Mouse (Mus musculus) hindbrain, embryonic 12.5 days (tissue): ENCODE measurements at regions not wholly inside any gene's neighbourhood (a gene's known extent, or its start where the extent isn't known, plus 50 kb on each side); places are given as distances from the start of the nearest gene placed in this dataset.
A peak's percentile ranks its signal among the peaks of the same experiment; 100 is the strongest.

Source experiments
- ATAC-seq: fragments of 200-750 bp; cut with Nextera tagmentation; 2 replicates; pipeline ENCODE4 v1.8.0; 2017; ENCODE audit warnings: moderate TSS enrichment; ENCODE audit not compliant: low FRiP score
- H3K27ac ChIP-seq: fragments of 300-500 bp; sonication (generic); 2 replicates; pipeline ENCODE4 v1.5.1; 2016; ENCODE audit warnings: mild to moderate bottlenecking
- H3K27me3 ChIP-seq: fragments of 300-500 bp; sonication (generic); 2 replicates; pipeline ENCODE4 v1.6.1; 2016; ENCODE audit warnings: mild to moderate bottlenecking
- H3K36me3 ChIP-seq: fragments of 300-500 bp; sonication (generic); 2 replicates; pipeline ENCODE4 v1.6.1; 2016; ENCODE audit warnings: mild to moderate bottlenecking
- H3K4me1 ChIP-seq: fragments of 300-500 bp; sonication (generic); 2 replicates; pipeline ENCODE4 v1.6.1; 2016
- H3K4me2 ChIP-seq: fragments of 300-500 bp; sonication (generic); replicated peaks from 2 replicates; pipeline ENCODE4 v1.6.1; 2016; ENCODE audit warnings: mild to moderate bottlenecking
- H3K4me3 ChIP-seq: fragments of 300-500 bp; sonication (generic); 2 replicates; pipeline ENCODE4 v1.5.1; 2016; ENCODE audit warnings: mild to moderate bottlenecking
- H3K9ac ChIP-seq: fragments of 300-500 bp; sonication (generic); 2 replicates; pipeline ENCODE4 v1.6.1; 2016; ENCODE audit warnings: mild to moderate bottlenecking, moderate library complexity
- H3K9me3 ChIP-seq: fragments of 300-500 bp; sonication (generic); replicated peaks from 2 replicates; pipeline ENCODE4 v1.6.1; 2016; ENCODE audit warnings: mild to moderate bottlenecking
- WGBS: fragments of 180-500 bp; shearing (Covaris S2); methylation state at CpG from one replicate; pipeline ENCODE4 v1.1.7; 2016; 5-methylcytosine and 5-hydroxymethylcytosine counted together

GRCm38 (mm10) chr13:14898495-14898894 is 268.5 kb downstream of the AW209491 start:
- Histone ChIP-seq H3K36me3 (no peaks in the 10 kb centered on the region), H3K4me3 (no peak overlapping the region), H3K27ac (no peak overlapping the region), H3K4me2 (no peak overlapping the region), H3K4me1 (no peaks in the 10 kb centered on the region), H3K27me3 (no peaks in the 10 kb centered on the region), H3K9me3 (no peaks in the 10 kb centered on the region), H3K9ac (no peak overlapping the region)
- no peak for ATAC-seq
- 78% methylated on average over 1 of the region's 1 CpGs for WGBS

GRCm38 (mm10) chr13:14930137-14930785 is 300.3 kb downstream of the AW209491 start:
- Histone ChIP-seq H3K4me2 (no peak overlapping the region), H3K4me1 (no peaks in the 10 kb centered on the region), H3K27ac (no peak overlapping the region), H3K4me3 (no peak overlapping the region), H3K36me3 (no peaks in the 10 kb centered on the region), H3K9me3 (no peaks in the 10 kb centered on the region), H3K9ac (no peak overlapping the region), H3K27me3 (no peaks in the 10 kb centered on the region)
- ATAC-seq: no peak
- WGBS: 93% methylated on average over 3 of the region's 3 CpGs

GRCm38 (mm10) chr13:14966187-14966726 is 336.3 kb downstream of the AW209491 start:
- no peak overlapping the region for H3K4me3 ChIP-seq
- H3K27me3 ChIP-seq: no peaks in the 10 kb centered on the region
- H3K9me3 ChIP-seq: no peaks in the 10 kb centered on the region
- H3K27ac ChIP-seq: no peak overlapping the region
- no peak overlapping the region for H3K4me2 ChIP-seq
- H3K9ac ChIP-seq: no peak overlapping the region
- no peaks in the 10 kb centered on the region for H3K36me3 ChIP-seq
- ATAC-seq: no peak
- 72% methylated on average over 1 of the region's 1 CpGs for WGBS
- H3K4me1 ChIP-seq: no peaks in the 10 kb centered on the region

DNA sequence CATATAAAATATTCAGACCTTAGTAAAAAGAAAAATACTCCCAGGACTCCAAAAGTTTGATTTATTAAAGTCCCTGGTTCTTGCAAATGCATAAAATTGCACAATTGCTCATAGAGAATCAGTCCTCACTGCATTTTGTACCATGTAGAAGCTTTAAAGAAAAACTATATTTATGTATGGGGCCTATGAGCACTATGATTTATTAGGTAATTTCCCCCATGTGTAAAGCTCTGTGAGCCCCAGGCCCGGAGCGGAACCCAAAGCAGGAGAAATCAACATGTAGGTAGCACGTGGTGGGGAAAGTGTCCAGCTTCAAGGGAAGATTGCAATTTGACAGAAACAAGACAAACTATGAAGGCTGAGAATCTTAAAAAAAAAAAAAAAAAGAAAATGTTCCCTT is 372.7 kb downstream of the AW209491 start:
- no peak overlapping the region for H3K9ac ChIP-seq
- no peaks in the 10 kb centered on the region for H3K36me3 ChIP-seq
- no peaks in the 10 kb centered on the region for H3K27me3 ChIP-seq
- H3K4me3 ChIP-seq: no peak overlapping the region
- 81% methylated on average over 3 of the region's 3 CpGs for WGBS
- ATAC-seq: no peak
- no peaks in the 10 kb centered on the region for H3K9me3 ChIP-seq
- no peaks in the 10 kb centered on the region for H3K4me1 ChIP-seq
- H3K27ac ChIP-seq: no peak overlapping the region
- H3K4me2 ChIP-seq: no peak overlapping the region

- Histone ChIP-seq H3K27me3 (no peaks in the 10 kb centered on the region), H3K4me1 (peaks cover 5% of the 10 kb centered on the region), H3K4me2 (no peak overlapping the region), H3K4me3 (no peak overlapping the region), H3K27ac (no peak overlapping the region), H3K36me3 (no peaks in the 10 kb centered on the region), H3K9ac (no peak overlapping the region), H3K9me3 (no peaks in the 10 kb centered on the region)
- ATAC-seq: peak; percentile 67; the same call in 1 of the 2 replicates
These were observed 381.7 kb downstream of the AW209491 start for GRCm38 (mm10) chr13:15011638-15012037.

DNA sequence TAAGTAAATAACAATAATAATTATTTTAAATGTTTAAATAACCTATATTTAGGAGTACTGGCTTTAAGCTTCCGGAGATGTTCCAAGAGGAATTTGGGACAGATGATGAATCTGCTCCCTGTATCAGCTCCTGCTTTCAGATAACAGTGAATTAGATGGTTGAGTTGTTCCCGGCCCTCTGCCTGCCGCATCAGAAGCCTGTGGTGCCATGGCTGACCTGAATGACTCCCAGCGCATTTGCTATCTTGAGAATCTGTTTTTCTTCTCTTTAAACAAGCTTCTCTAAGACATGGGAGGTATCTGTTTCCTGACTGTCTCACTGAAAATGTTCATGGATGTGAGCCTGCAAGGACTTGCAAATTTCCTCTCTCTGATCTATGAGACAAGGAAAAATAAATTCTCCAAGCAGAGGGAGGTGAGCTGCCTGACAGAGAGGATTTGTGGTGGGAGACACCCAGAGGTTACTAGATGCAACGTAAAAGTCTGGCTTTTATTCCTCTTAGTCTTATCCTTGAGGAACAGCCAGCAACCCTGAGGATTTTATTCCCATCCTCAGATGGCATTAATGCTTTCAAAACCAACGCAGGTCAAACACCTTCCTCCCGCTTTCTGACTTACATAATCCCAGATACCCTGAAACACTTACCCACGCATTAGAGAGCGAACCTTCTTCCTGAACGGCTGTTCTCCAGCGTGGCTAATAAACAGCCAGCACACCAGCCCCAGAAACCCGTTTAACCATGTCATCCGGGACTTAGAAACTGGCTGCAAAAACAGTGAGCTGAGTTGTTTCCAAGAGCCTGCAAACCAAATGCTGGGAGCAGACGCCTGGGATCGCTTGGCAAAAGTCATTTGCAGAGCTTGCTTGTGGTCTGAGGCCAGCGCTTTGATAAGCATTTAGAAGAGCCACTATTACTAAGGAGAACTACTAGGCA is 389.1 kb downstream of the AW209491 start:
- 67% methylated on average over 16 of the region's 16 CpGs for WGBS
- H3K36me3 ChIP-seq: no peaks in the 10 kb centered on the region
- H3K9me3 ChIP-seq: no peaks in the 10 kb centered on the region
- no peak overlapping the region for H3K9ac ChIP-seq
- H3K27me3 ChIP-seq: no peaks in the 10 kb centered on the region
- H3K27ac ChIP-seq: no peak overlapping the region
- no peak overlapping the region for H3K4me2 ChIP-seq
- H3K4me1 ChIP-seq: no peaks in the 10 kb centered on the region
- no peak for ATAC-seq
- H3K4me3 ChIP-seq: no peak overlapping the region

DNA sequence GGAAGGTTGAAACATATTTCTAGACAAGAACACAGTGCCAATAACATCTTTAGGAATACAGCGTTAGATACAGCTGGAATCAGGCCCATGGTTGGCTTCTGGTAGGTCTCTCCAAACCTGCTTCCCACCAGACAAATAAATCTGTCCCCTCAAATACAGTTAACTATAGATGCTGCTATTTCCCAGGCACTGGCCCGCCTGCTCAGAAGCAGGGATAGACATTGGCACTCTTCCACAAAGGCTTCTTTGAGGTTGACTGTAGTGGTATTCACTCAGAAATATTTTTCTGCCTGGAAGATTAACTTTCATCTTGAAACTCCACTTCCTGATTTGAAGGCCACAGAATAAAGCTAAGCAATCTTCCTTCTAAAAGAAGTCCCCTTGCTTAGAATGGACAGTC is 396.6 kb downstream of the AW209491 start:
- Histone ChIP-seq H3K4me1 (no peaks in the 10 kb centered on the region), H3K4me2 (no peak overlapping the region), H3K36me3 (no peaks in the 10 kb centered on the region), H3K27ac (no peak overlapping the region), H3K4me3 (no peak overlapping the region), H3K27me3 (no peaks in the 10 kb centered on the region), H3K9ac (no peak overlapping the region), H3K9me3 (no peaks in the 10 kb centered on the region)
- ATAC-seq: no peak
- 92% methylated on average over 2 of the region's 2 CpGs for WGBS

GRCm38 (mm10) chr13:15052667-15053375 is 410.2 kb upstream of the Gli3 start:
- H3K4me2 ChIP-seq: no peak overlapping the region
- no peaks in the 10 kb centered on the region for H3K27me3 ChIP-seq
- 62% methylated on average over 4 of the region's 4 CpGs for WGBS
- H3K27ac ChIP-seq: no peak overlapping the region
- no peaks in the 10 kb centered on the region for H3K9me3 ChIP-seq
- H3K9ac ChIP-seq: no peak overlapping the region
- H3K36me3 ChIP-seq: no peaks in the 10 kb centered on the region
- H3K4me3 ChIP-seq: no peak overlapping the region
- no peaks in the 10 kb centered on the region for H3K4me1 ChIP-seq
- ATAC-seq: no peak

DNA sequence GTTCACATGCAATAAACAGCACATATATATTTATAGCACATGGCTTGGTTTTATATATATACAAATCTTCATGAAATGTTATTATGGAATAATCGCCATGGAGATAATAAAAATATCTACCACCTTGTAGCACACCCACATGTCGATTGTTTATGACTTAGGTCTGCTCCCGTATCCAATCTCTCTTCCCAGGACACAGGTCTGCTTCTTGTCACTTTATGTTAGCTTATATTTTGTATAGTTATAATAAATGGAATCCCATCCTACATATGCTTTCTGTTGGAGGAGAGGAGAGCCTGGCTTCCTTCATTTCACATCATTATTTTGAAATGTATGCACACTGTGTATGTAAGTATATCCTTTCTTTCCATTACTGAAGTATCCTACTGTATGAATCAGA is 408.3 kb upstream of the Gli3 start:
- no peaks in the 10 kb centered on the region for H3K4me1 ChIP-seq
- no peak overlapping the region for H3K9ac ChIP-seq
- 93% methylated on average over 3 of the region's 3 CpGs for WGBS
- no peak overlapping the region for H3K4me3 ChIP-seq
- no peaks in the 10 kb centered on the region for H3K9me3 ChIP-seq
- H3K4me2 ChIP-seq: no peak overlapping the region
- no peaks in the 10 kb centered on the region for H3K27me3 ChIP-seq
- H3K36me3 ChIP-seq: no peaks in the 10 kb centered on the region
- no peak for ATAC-seq
- no peak overlapping the region for H3K27ac ChIP-seq

DNA sequence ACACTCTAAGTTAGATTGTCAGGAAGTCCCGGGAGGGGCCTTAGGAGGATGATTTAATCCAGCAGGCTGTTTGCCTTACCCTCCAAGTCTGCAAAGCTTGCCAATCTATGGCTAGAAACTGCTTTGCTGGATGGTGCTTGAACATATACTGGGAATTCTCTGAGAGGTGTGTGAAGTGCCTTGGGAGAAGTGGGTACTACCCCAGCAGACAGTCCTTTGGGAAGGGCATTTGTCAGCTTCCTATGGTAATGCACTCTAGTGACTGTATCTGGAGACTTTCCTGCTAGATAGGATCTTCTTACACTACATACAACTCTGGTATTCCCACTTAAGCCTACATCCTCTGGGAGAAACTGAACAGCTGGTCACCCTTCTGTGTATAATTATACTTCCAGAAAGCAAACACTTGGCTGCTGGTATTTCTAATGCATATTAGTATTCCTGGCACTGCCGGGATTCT is 384.4 kb upstream of the Gli3 start:
- no peak overlapping the region for H3K9ac ChIP-seq
- ATAC-seq: no peak; the same call in 1 of the 2 replicates
- H3K9me3 ChIP-seq: no peaks in the 10 kb centered on the region
- no peaks in the 10 kb centered on the region for H3K36me3 ChIP-seq
- H3K4me2 ChIP-seq: no peak overlapping the region
- no peak overlapping the region for H3K27ac ChIP-seq
- no peaks in the 10 kb centered on the region for H3K27me3 ChIP-seq
- H3K4me3 ChIP-seq: no peak overlapping the region
- H3K4me1 ChIP-seq: no peaks in the 10 kb centered on the region
- WGBS: 71% methylated on average over 2 of the region's 2 CpGs

DNA sequence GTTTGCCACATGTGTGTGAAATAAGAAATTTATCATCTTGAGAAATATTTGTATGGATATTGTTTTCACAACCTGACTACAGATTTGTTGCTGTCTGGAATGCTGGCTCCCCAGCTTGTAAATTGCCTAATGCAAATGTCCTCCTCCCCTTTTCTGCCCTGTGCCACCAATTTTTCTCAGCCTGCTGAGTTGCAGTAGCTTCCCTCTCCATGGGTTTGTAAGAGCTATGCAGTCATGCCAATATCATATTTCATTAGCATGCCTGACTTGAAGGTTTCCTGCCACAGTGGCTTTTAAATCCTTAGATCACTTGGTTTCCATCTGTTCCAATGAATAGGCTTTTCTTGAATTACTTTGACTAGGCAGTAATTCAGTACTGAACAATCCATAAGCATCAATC is 383.9 kb upstream of the Gli3 start:
- ATAC-seq: no peak
- Histone ChIP-seq H3K36me3 (no peaks in the 10 kb centered on the region), H3K4me1 (no peaks in the 10 kb centered on the region), H3K27me3 (no peaks in the 10 kb centered on the region), H3K4me2 (no peak overlapping the region), H3K9me3 (no peaks in the 10 kb centered on the region), H3K9ac (no peak overlapping the region), H3K27ac (no peak overlapping the region), H3K4me3 (no peak overlapping the region)

DNA sequence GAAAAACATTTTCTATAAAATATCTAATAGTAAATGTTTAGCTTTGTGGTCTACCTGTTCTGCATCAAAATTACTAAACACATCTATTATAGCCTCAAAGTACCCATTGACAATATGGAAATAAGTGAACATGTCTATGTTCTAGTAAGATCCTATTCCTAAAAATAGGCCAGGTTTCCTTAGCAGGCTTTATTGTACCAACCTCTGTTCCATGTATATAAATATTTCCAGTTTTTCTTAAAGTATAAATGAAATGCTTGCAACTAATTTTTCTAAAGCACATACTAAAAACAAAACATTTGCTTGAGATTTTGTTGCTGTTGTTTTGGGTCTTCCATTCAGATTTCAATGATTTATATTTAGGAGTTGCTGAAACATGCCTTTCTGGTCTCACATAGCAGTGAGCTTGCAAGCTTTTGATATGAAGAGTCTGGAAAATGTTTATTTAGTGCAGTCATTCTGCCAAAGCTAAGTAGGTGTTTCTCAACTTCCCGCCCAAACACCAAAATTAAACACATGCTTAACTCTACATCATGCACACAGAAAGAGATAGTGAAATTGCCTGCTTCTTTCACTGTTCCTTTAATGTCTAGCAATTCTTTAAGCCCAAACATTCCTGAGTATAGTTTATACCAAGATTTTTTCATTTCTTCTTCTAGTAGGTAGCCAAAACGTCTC is 380.6 kb upstream of the Gli3 start:
- Histone ChIP-seq H3K9me3 (no peaks in the 10 kb centered on the region), H3K27ac (no peak overlapping the region), H3K36me3 (no peaks in the 10 kb centered on the region), H3K4me2 (no peak overlapping the region), H3K27me3 (no peaks in the 10 kb centered on the region), H3K4me1 (no peaks in the 10 kb centered on the region), H3K9ac (no peak overlapping the region), H3K4me3 (no peak overlapping the region)
- ATAC-seq: no peak
- 81% methylated on average over 2 of the region's 2 CpGs for WGBS
